Mouse (Mus musculus) liver, embryonic 11.5 days (tissue): ENCODE measurements around the gene Efna5. TPM values are rescaled to one million over a fixed set of nuclear protein-coding genes. Genes with fewer than 3 reads are reported as not detected.

Experiments
- ATAC-seq: fragments of 200-750 bp; cut with Nextera tagmentation; replicated peaks from 2 replicates; pipeline ENCODE4 v1.8.0; 2017; ENCODE audit warnings: moderate number of reproducible peaks, mild to moderate bottlenecking, moderate TSS enrichment, moderate library complexity; ENCODE audit not compliant: low FRiP score
- DNase-seq: peaks from one replicate; pipeline ENCODE4 v3.0.0-alpha.2; 2017; ENCODE audit warnings: low spot score
- H3K27ac ChIP-seq: fragments of 300-500 bp; sonication (generic); 2 replicates; pipeline ENCODE4 v1.5.1; 2014; ENCODE audit warnings: mild to moderate bottlenecking, low read depth, low read length, control low read depth
- H3K27me3 ChIP-seq: fragments of 300-500 bp; sonication (generic); replicated peaks from 2 replicates; pipeline ENCODE4 v1.6.1; 2014; ENCODE audit warnings: low read length, mixed read lengths; ENCODE audit not compliant: control insufficient read depth, insufficient read depth
- H3K36me3 ChIP-seq: fragments of 300-500 bp; sonication (generic); 2 replicates; pipeline ENCODE4 v1.6.1; 2014; ENCODE audit warnings: mild to moderate bottlenecking, low read length, moderate library complexity, mixed read lengths; ENCODE audit not compliant: control insufficient read depth, insufficient read depth
- H3K4me1 ChIP-seq: fragments of 300-500 bp; sonication (generic); replicated peaks from 2 replicates; pipeline ENCODE4 v1.6.1; 2014; ENCODE audit warnings: low read length, mixed read lengths; ENCODE audit not compliant: control insufficient read depth, insufficient read depth
- H3K4me2 ChIP-seq: fragments of 300-500 bp; sonication (generic); 2 replicates; pipeline ENCODE4 v1.6.1; 2014; ENCODE audit warnings: mild to moderate bottlenecking, control low read depth, moderate library complexity
- H3K4me3 ChIP-seq: fragments of 300-500 bp; sonication (generic); 2 replicates; pipeline ENCODE4 v1.5.1; 2014; ENCODE audit warnings: low read depth, low read length, control low read depth
- H3K9ac ChIP-seq: fragments of 300-500 bp; sonication (generic); 2 replicates; pipeline ENCODE4 v1.6.1; 2014; ENCODE audit warnings: low read depth, low read length, control low read depth
- H3K9me3 ChIP-seq: fragments of 300-500 bp; sonication (generic); 2 replicates; pipeline ENCODE4 v1.6.1; 2016; ENCODE audit warnings: low read length, inconsistent platforms, mixed read lengths; ENCODE audit not compliant: control insufficient read depth
- WGBS: fragments of 180-500 bp; shearing (Covaris S2); extraction: QIAGEN DNeasy Blood & Tissue Kit; methylation state at CpG from one replicate; pipeline ENCODE4 v1.1.7; 2014; 5-methylcytosine and 5-hydroxymethylcytosine counted together
- polyA plus RNA-seq: library from polyadenylated mRNA; unstranded; fragments of >200 nt; fragmentation: Nextera tagmentation; extraction: Ambion mirVana; gene quantifications from 2 replicates; pipeline ENCODE4 v1.2.1, GENCODE M21; 2014

Gene Efna5
- 11.8 and 12.7 TPM in 2 replicates for polyA plus RNA-seq

DNA sequence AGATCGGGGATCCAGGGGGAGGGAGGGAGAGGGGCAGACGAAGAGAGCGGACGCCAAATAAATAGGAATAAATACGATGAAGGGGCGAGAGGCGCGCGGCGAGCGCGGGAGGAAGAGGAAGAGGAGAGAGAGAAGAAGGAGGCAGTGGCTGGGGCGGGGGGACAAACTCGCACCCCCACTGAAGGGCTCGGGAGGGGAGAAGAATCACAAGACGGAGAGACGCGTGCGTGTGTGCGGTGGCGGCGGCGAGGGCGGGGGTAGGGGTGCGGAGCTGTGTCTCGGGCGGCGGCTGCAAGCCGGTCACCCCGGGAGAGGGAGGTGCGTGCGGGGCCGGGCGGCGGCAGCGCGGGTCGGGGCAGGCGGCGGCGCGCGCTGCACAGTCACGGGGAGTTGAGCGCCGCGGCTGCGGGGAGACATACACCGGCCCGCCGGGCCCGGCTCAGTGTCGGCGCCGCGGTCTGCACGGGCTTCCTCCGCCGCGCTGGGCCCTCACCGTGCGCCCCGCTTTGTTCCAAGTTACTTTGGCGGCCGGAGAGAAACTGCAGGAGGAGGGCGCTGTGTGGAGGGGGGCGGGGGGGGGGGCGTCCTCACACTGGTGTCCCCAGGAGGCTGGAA is at the start of gene Efna5:
Gene Efna5 (minus strand): TSS at position 142 of the 615 bp plus-strand sequence.
- peaks cover 68% of the 10 kb centered on the region for H3K27me3 ChIP-seq
- 0 out of 2 replicates have a peak, but pooled peaks have one; percentile 7 for ATAC-seq
- DNase-seq = no peak
- no peaks in the 10 kb centered on the region for H3K9me3 ChIP-seq
- H3K4me2 ChIP-seq = peak within 1 kb of the TSS; percentile 83
- H3K4me1 ChIP-seq = no peaks in the 10 kb centered on the region
- peak within 1 kb of the TSS; percentile 74 for H3K27ac ChIP-seq
- H3K4me3 ChIP-seq = peak within 1 kb of the TSS; percentile 66
- peak within 1 kb of the TSS; percentile 65 for H3K9ac ChIP-seq
- H3K36me3 ChIP-seq = no peaks in the 10 kb centered on the region
- 1% methylated on average over 66 of the region's 68 CpGs for WGBS

DNA sequence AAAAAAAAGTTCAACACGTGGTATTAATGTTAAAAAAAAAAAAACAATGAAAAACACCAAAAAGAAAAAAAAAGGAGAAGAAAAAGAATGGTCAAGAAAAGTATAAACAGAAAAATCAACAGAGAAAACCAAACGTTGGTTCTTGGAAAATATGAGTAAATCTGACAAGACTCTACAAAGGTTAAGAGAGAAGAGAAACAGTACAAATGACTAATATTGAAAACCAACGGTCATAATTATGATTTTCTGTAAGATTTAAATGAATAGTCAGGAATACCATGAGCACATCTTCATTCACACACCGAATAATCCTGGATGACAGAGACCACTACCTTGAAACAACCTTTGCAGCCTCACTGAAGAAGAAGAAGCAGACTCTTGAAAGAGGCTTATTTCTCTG is 34.2 kb upstream of the Efna5 start:
- ATAC-seq = no peak
- H3K27me3 ChIP-seq = no peaks in the 10 kb centered on the region
- no peaks in the 10 kb centered on the region for H3K36me3 ChIP-seq
- WGBS = 73% methylated on average over 4 of the region's 4 CpGs
- DNase-seq = no peak
- H3K4me3 ChIP-seq = no peak overlapping the region
- no peaks in the 10 kb centered on the region for H3K4me1 ChIP-seq
- no peak overlapping the region for H3K27ac ChIP-seq
- no peaks in the 10 kb centered on the region for H3K9me3 ChIP-seq
- H3K4me2 ChIP-seq = no peak overlapping the region
- H3K9ac ChIP-seq = no peak overlapping the region

DNA sequence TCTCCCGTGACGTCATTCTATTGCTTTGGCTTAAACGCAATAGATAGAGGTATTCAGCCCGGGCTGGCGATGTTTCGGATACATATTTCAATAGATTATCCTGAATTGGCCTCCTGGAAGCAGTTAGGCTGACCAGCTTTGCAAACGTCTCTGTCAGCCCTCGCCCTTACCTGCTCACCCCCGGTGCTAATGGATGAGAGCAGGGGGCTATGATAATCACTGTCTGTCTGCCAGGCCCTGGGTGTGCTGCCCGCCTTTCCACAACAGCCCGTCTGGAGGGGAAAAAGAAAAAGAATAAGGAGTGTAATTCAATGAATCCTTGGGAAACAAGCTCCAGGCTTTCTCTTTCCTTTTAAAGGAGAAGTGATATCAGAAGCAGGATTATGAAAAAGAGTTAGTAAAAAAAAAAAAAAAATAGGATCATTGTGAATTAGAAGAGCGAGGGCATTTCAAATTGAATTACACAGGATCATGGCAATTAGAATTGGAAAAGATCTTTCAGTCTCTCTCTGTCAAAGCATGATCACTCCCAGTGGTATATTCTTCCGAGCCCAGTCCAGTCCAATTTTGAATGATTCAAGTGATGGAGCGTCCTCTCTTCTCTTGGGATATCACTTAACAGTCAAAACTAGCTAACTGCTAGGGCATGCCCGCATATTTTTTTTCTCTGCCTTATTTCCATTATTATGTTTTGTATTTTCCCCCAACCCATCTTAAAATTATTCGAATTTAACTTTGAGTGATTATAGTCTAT is 24.8 kb upstream of the Efna5 start:
- ATAC-seq = no peak
- Histone ChIP-seq H3K9ac (no peak overlapping the region), H3K36me3 (no peaks in the 10 kb centered on the region), H3K4me1 (no peaks in the 10 kb centered on the region), H3K27me3 (no peaks in the 10 kb centered on the region), H3K27ac (no peak overlapping the region), H3K4me3 (no peak overlapping the region), H3K9me3 (no peaks in the 10 kb centered on the region), H3K4me2 (no peak overlapping the region)
- WGBS = 62% methylated on average over 16 of the region's 16 CpGs
- no peak for DNase-seq

DNA sequence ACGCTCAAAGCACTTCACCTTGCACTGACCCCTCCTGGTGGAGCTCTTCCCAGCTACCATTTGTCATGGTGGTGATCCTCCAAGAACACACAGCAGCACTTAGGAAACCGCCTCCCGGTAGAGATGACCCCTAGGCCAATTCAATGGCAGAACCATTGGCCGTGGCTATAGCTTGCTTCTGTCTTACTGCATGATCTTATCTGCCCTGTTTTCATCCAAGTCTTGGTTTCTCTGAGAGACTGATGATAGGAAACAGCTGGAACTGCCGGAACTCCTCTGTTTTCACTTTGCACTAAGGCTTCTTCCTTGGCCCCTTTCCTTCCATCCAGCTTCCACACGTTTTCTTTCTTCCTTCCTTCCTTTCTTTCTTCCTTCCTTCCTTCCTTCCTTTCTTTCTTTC is 17.9 kb upstream of the Efna5 start:
- Histone ChIP-seq H3K9me3 (no peaks in the 10 kb centered on the region), H3K27me3 (no peaks in the 10 kb centered on the region), H3K4me1 (no peaks in the 10 kb centered on the region), H3K4me2 (no peak overlapping the region), H3K9ac (no peak overlapping the region), H3K36me3 (no peaks in the 10 kb centered on the region), H3K27ac (no peak overlapping the region), H3K4me3 (no peak overlapping the region)
- no peak for ATAC-seq
- no peak for DNase-seq
- 60% methylated on average over 6 of the region's 6 CpGs for WGBS

DNA sequence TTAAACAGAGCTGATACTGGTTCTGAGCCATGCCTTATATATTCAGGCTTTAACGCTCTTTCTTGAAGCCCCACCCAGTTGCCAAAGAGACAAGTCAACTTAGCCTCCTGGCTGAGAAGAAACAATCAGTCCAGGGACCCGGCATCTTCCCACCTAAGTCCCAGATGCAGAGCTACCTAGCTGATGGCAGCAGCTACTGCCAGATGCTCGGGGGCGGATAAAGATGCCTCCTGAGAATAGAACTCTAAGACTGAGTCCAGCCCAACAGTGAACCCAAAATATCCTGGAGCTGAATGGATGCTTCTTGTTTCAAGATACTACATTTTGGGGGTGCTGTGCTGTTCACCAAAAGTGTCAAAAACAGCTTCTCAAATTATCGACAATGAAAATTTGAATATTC is 8.9 kb upstream of the Efna5 start:
- Histone ChIP-seq H3K9ac (no peak overlapping the region), H3K4me3 (no peak overlapping the region), H3K4me1 (no peaks in the 10 kb centered on the region), H3K27me3 (no peaks in the 10 kb centered on the region), H3K36me3 (no peaks in the 10 kb centered on the region), H3K27ac (no peak overlapping the region), H3K9me3 (no peaks in the 10 kb centered on the region), H3K4me2 (no peak overlapping the region)
- DNase-seq = no peak
- WGBS = 80% methylated on average over 5 of the region's 5 CpGs
- ATAC-seq = no peak

DNA sequence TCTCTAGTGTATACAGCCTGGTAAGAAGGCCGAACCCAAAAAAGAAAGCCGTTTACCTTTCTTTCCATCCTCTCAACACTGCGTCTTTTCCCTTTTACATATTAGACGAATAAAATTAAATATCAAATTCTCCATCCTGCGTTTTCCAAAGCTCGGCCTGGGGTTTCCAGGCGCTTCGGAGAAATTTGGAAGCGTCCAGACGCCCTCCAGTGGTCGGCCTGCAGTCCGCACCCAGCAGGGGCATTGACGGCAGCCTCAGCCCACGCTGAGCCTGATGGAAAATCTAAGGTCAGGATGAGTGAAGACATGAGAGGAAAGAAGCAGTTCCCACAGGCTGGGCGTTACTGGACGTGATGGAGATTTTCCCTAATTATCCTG is 3.0 kb upstream of the Efna5 start:
- peak overlapping the region; percentile 83 for H3K4me2 ChIP-seq
- ATAC-seq (no peak; the same call in 1 of the 2 replicates), DNase-seq (peak; percentile 66)
- no peaks in the 10 kb centered on the region for H3K9me3 ChIP-seq
- H3K4me1 ChIP-seq = no peaks in the 10 kb centered on the region
- WGBS = under 1% methylated on average over 16 of the region's 16 CpGs
- H3K4me3 ChIP-seq = peak overlapping the region; percentile 66
- no peaks in the 10 kb centered on the region for H3K36me3 ChIP-seq
- peaks cover 57% of the 10 kb centered on the region for H3K27me3 ChIP-seq
- H3K9ac ChIP-seq = no peak overlapping the region
- H3K27ac ChIP-seq = no peak overlapping the region

DNA sequence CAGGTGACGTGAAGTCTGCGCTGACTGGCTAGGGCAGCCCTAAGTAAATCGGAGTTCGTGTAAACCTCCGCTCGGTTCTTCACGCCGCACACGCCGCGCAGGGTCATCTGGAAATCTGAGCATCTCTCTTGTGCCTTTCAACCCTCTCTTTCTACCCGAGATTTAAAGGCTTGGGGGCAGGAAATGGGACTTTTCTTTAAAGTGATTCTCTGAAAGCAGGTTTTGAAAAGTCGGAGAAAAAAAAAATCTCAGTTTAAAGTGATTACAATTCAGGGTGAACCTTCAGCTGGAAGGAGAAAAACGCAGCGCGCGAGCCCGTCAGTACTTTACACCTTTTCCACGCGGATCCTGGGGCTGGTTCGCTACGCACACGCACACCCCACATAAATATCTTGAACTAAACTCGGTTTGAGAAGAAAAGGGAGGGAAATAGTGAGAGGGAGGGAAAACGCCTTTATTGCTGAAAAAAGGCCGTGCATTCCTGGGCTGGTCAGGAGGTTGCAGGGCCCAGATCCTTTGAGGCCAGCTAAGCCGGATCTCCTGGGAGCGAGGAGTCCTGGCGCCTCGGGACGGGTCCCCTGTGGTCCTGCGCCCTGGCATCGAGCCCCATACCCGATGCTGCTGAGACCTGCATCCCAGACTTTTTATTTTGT is 2.5 kb upstream of the Efna5 start:
- H3K4me3 ChIP-seq = peak overlapping the region; percentile 66
- H3K4me2 ChIP-seq = peak overlapping the region; percentile 83
- H3K36me3 ChIP-seq = no peaks in the 10 kb centered on the region
- peaks cover 62% of the 10 kb centered on the region for H3K27me3 ChIP-seq
- H3K4me1 ChIP-seq = no peaks in the 10 kb centered on the region
- H3K9ac ChIP-seq = no peak overlapping the region
- H3K9me3 ChIP-seq = no peaks in the 10 kb centered on the region
- DNase-seq = no peak
- under 1% methylated on average over 34 of the region's 34 CpGs for WGBS
- no peak overlapping the region for H3K27ac ChIP-seq
- 0 out of 2 replicates have a peak, but pooled peaks have one; percentile 27 for ATAC-seq

DNA sequence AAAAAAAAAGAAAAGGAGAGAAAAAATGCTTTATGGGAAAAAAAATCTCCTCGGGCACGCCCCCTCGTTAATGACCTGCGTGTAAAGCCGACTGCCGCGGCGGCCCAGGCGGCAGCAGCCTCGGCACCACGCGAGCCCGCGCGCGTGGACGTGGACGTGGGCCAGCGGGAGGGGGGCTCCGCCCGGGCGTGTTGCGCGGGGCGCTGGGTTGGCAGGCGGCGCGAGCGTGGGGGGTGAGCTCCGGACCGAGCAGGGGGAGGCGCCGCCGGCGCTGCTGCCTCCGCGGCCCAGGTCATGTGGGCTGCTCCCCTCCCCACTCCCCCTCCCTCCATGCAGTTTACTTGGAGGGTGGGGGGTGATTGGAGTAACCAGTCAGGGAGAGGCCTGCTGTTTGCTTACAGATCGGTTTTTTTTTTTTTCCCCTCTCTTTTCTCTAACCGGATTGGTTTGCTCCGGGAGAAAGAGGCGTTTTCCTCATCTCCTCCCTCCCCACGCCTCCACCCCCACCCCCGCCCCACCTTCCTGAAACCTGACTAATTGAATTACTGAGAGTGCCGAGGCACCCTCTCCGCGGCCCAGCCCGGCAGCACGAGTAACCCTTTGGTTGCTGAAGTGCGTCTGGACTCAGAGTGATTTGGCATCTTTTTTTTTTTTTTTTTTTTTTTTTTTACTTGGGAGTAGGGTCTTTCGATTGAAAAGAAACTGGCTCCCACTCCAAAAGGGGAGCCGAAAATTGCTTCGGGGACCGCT is 1.8 kb upstream of the Efna5 start:
- peaks cover 64% of the 10 kb centered on the region for H3K27me3 ChIP-seq
- H3K4me3 ChIP-seq = peak overlapping the region; percentile 66
- H3K9ac ChIP-seq = peak overlapping the region; percentile 65
- DNase-seq (peak; percentile 81), ATAC-seq (peak; percentile 77)
- under 1% methylated on average over 50 of the region's 53 CpGs for WGBS
- H3K27ac ChIP-seq = peak overlapping the region; percentile 74; the same call in 1 of the 2 replicates
- no peaks in the 10 kb centered on the region for H3K36me3 ChIP-seq
- no peaks in the 10 kb centered on the region for H3K4me1 ChIP-seq
- peak overlapping the region; percentile 83 for H3K4me2 ChIP-seq
- no peaks in the 10 kb centered on the region for H3K9me3 ChIP-seq
